Mouse (Mus musculus): ENCODE data around the gene Sez6l. TPM values are rescaled to one million over a fixed set of nuclear protein-coding genes. Genes with fewer than 3 reads are reported as not detected.

Gene Sez6l
- polyA plus RNA-seq, 1 experiment from 2014 or later: 0.31 TPM

GRCm38 (mm10) chr5:112532894-112533293 lies 44.1 kb downstream of the Sez6l start:
- Histone ChIP-seq H3K9ac (ENCODE audit: low read length) (no peak overlapping the region), H3K27ac (replicated peaks in 1 of 2; ENCODE audit: control insufficient read depth in 1 of 2, insufficient read depth in 1 of 2, low read depth in 2 of 2, low read length in 2 of 2) (no peak overlapping the region), H3K4me1 (ENCODE audit: control insufficient read depth in 2 of 2, insufficient read depth in 2 of 2, low read length in 2 of 2) (peaks cover 4 to 5% of the 10 kb centered on the region in 2 experiments; a peak in 2 of 4 replicates), H3K36me3 (ENCODE audit: control insufficient read depth, insufficient read depth, low read length) (no peaks in the 10 kb centered on the region), H3K4me2 (ENCODE audit: low read length) (no peak overlapping the region), H3K27me3 (ENCODE audit: control insufficient read depth, insufficient read depth, low read length) (peaks cover 33% of the 10 kb centered on the region), H3K4me3 (ENCODE audit: control insufficient read depth in 1 of 2, insufficient read depth in 1 of 2, low read depth in 1 of 2, low read length in 2 of 2) (no peak overlapping the region), H3K9me3 (ENCODE audit: control insufficient read depth, low read length) (peaks cover 5% of the 10 kb centered on the region)
- ATAC-seq (ENCODE audit: insufficient number of reproducible peaks, insufficient read depth, low FRiP score, low read depth): no peak
- 57% methylated on average over 5 of the region's 5 CpGs for WGBS

- no peak overlapping the region for H3K9ac ChIP-seq (ENCODE audit: low read length)
- H3K4me2 ChIP-seq (ENCODE audit: low read length): no peak overlapping the region
- 64% methylated on average over 8 of the region's 8 CpGs for WGBS
- peaks cover 4 to 5% of the 10 kb centered on the region in 2 experiments; a peak in 2 of 4 replicates for H3K4me1 ChIP-seq (ENCODE audit: control insufficient read depth in 2 of 2, insufficient read depth in 2 of 2, low read length in 2 of 2)
- H3K4me3 ChIP-seq (ENCODE audit: control insufficient read depth in 1 of 2, insufficient read depth in 1 of 2, low read depth in 1 of 2, low read length in 2 of 2): no peak overlapping the region
- H3K36me3 ChIP-seq (ENCODE audit: control insufficient read depth, insufficient read depth, low read length): no peaks in the 10 kb centered on the region
- no peak overlapping the region for H3K27ac ChIP-seq (replicated peaks in 1 of 2; ENCODE audit: control insufficient read depth in 1 of 2, insufficient read depth in 1 of 2, low read depth in 2 of 2, low read length in 2 of 2)
- peaks cover 5% of the 10 kb centered on the region for H3K9me3 ChIP-seq (ENCODE audit: control insufficient read depth, low read length)
- ATAC-seq (ENCODE audit: insufficient number of reproducible peaks, insufficient read depth, low FRiP score, low read depth): no peak
- peaks cover 31% of the 10 kb centered on the region for H3K27me3 ChIP-seq (ENCODE audit: control insufficient read depth, insufficient read depth, low read length)
These were observed 44.8 kb downstream of the Sez6l start for GRCm38 (mm10) chr5:112532210-112532609.

- WGBS: 62% methylated on average over 8 of the region's 8 CpGs
- H3K4me3 ChIP-seq (ENCODE audit: control insufficient read depth in 1 of 2, insufficient read depth in 1 of 2, low read depth in 1 of 2, low read length in 2 of 2): no peak overlapping the region
- ATAC-seq (ENCODE audit: insufficient number of reproducible peaks, insufficient read depth, low FRiP score, low read depth): no peak
- peaks cover 11 to 13% of the 10 kb centered on the region in 2 experiments for H3K4me1 ChIP-seq (ENCODE audit: control insufficient read depth in 2 of 2, insufficient read depth in 2 of 2, low read length in 2 of 2)
- H3K9ac ChIP-seq (ENCODE audit: low read length): no peak overlapping the region
- H3K27me3 ChIP-seq (ENCODE audit: control insufficient read depth, insufficient read depth, low read length): peaks cover 28% of the 10 kb centered on the region
- no peak overlapping the region for H3K4me2 ChIP-seq (ENCODE audit: low read length)
- no peak overlapping the region for H3K27ac ChIP-seq (replicated peaks in 1 of 2; ENCODE audit: control insufficient read depth in 1 of 2, insufficient read depth in 1 of 2, low read depth in 2 of 2, low read length in 2 of 2)
- no peaks in the 10 kb centered on the region for H3K36me3 ChIP-seq (ENCODE audit: control insufficient read depth, insufficient read depth, low read length)
- H3K9me3 ChIP-seq (ENCODE audit: control insufficient read depth, low read length): peaks cover 5% of the 10 kb centered on the region
These were observed 45.9 kb downstream of the Sez6l start for GRCm38 (mm10) chr5:112531111-112531510.

DNA sequence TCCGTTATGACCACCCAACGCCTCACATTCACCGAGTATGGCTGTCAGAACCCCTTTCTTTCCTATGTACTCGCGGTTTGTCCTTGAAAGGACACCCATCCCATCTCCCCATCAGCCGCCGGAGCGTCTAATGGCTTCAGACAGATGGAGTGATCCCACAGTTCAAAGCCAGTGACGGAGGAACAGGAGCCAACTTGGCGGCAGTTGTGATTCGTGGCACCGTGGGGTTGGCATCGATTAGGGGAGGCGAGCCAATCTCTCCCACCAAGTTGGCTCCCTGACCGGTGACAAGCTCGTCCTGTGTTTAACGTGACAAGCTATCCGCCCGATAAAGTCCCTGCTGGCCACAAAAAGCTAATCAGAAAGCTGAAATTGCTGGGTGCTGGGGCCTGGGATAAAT lies 50.0 kb downstream of the Sez6l start:
- Histone ChIP-seq H3K36me3 (ENCODE audit: control insufficient read depth, insufficient read depth, low read length) (no peaks in the 10 kb centered on the region), H3K27me3 (ENCODE audit: control insufficient read depth, insufficient read depth, low read length) (peaks cover 9% of the 10 kb centered on the region; the same call in 1 of the 2 replicates), H3K9me3 (ENCODE audit: control insufficient read depth, low read length) (no peaks in the 10 kb centered on the region), H3K27ac (replicated peaks in 1 of 2; ENCODE audit: control insufficient read depth in 1 of 2, insufficient read depth in 1 of 2, low read depth in 2 of 2, low read length in 2 of 2) (no peak overlapping the region), H3K4me3 (ENCODE audit: control insufficient read depth in 1 of 2, insufficient read depth in 1 of 2, low read depth in 1 of 2, low read length in 2 of 2) (no peak overlapping the region), H3K4me1 (ENCODE audit: control insufficient read depth in 2 of 2, insufficient read depth in 2 of 2, low read length in 2 of 2) (peaks cover 21 to 22% of the 10 kb centered on the region in 2 experiments), H3K9ac (ENCODE audit: low read length) (no peak overlapping the region), H3K4me2 (ENCODE audit: low read length) (no peak overlapping the region)
- no peak for ATAC-seq (ENCODE audit: insufficient number of reproducible peaks, insufficient read depth, low FRiP score, low read depth)
- 76% methylated on average over 19 of the region's 19 CpGs for WGBS

- peaks cover 22 to 25% of the 10 kb centered on the region in 2 experiments for H3K4me1 ChIP-seq (ENCODE audit: control insufficient read depth in 2 of 2, insufficient read depth in 2 of 2, low read length in 2 of 2)
- no peak overlapping the region for H3K4me2 ChIP-seq (ENCODE audit: low read length)
- no peak overlapping the region for H3K4me3 ChIP-seq (ENCODE audit: control insufficient read depth in 1 of 2, insufficient read depth in 1 of 2, low read depth in 1 of 2, low read length in 2 of 2)
- H3K36me3 ChIP-seq (ENCODE audit: control insufficient read depth, insufficient read depth, low read length): no peaks in the 10 kb centered on the region
- peaks cover 10% of the 10 kb centered on the region for H3K27me3 ChIP-seq (ENCODE audit: control insufficient read depth, insufficient read depth, low read length)
- H3K9ac ChIP-seq (ENCODE audit: low read length): no peak overlapping the region
- WGBS: 57% methylated on average over 7 of the region's 7 CpGs
- H3K27ac ChIP-seq (replicated peaks in 1 of 2; ENCODE audit: control insufficient read depth in 1 of 2, insufficient read depth in 1 of 2, low read depth in 2 of 2, low read length in 2 of 2): no peak overlapping the region
- H3K9me3 ChIP-seq (ENCODE audit: control insufficient read depth, low read length): no peaks in the 10 kb centered on the region
- ATAC-seq (ENCODE audit: insufficient number of reproducible peaks, insufficient read depth, low FRiP score, low read depth): peak; percentile 19; the same call in 1 of the 2 replicates
These were observed 50.5 kb downstream of the Sez6l start for GRCm38 (mm10) chr5:112526435-112526834.

GRCm38 (mm10) chr5:112525980-112526379 lies 51.0 kb downstream of the Sez6l start:
- Histone ChIP-seq H3K36me3 (ENCODE audit: control insufficient read depth, insufficient read depth, low read length) (no peaks in the 10 kb centered on the region), H3K9me3 (ENCODE audit: control insufficient read depth, low read length) (no peaks in the 10 kb centered on the region), H3K27ac (replicated peaks in 1 of 2; ENCODE audit: control insufficient read depth in 1 of 2, insufficient read depth in 1 of 2, low read depth in 2 of 2, low read length in 2 of 2) (no peak overlapping the region), H3K4me1 (ENCODE audit: control insufficient read depth in 2 of 2, insufficient read depth in 2 of 2, low read length in 2 of 2) (peaks cover 22 to 27% of the 10 kb centered on the region in 2 experiments), H3K9ac (ENCODE audit: low read length) (no peak overlapping the region), H3K4me2 (ENCODE audit: low read length) (no peak overlapping the region), H3K4me3 (ENCODE audit: control insufficient read depth in 1 of 2, insufficient read depth in 1 of 2, low read depth in 1 of 2, low read length in 2 of 2) (no peak overlapping the region), H3K27me3 (ENCODE audit: control insufficient read depth, insufficient read depth, low read length) (peaks cover 11% of the 10 kb centered on the region)
- ATAC-seq (ENCODE audit: insufficient number of reproducible peaks, insufficient read depth, low FRiP score, low read depth): no peak
- WGBS: 85% methylated on average over 3 of the region's 3 CpGs

GRCm38 (mm10) chr5:112525271-112525670 lies 51.7 kb downstream of the Sez6l start:
- no peak for ATAC-seq (ENCODE audit: insufficient number of reproducible peaks, insufficient read depth, low FRiP score, low read depth)
- H3K27me3 ChIP-seq (ENCODE audit: control insufficient read depth, insufficient read depth, low read length): peaks cover 8% of the 10 kb centered on the region
- no peak overlapping the region for H3K9ac ChIP-seq (ENCODE audit: low read length)
- peaks cover 22 to 30% of the 10 kb centered on the region in 2 experiments for H3K4me1 ChIP-seq (ENCODE audit: control insufficient read depth in 2 of 2, insufficient read depth in 2 of 2, low read length in 2 of 2)
- H3K27ac ChIP-seq (replicated peaks in 1 of 2; ENCODE audit: control insufficient read depth in 1 of 2, insufficient read depth in 1 of 2, low read depth in 2 of 2, low read length in 2 of 2): no peak overlapping the region
- WGBS: 16% methylated on average over 5 of the region's 5 CpGs
- no peak overlapping the region for H3K4me2 ChIP-seq (ENCODE audit: low read length)
- no peaks in the 10 kb centered on the region for H3K9me3 ChIP-seq (ENCODE audit: control insufficient read depth, low read length)
- no peak overlapping the region for H3K4me3 ChIP-seq (ENCODE audit: control insufficient read depth in 1 of 2, insufficient read depth in 1 of 2, low read depth in 1 of 2, low read length in 2 of 2)
- H3K36me3 ChIP-seq (ENCODE audit: control insufficient read depth, insufficient read depth, low read length): no peaks in the 10 kb centered on the region

DNA sequence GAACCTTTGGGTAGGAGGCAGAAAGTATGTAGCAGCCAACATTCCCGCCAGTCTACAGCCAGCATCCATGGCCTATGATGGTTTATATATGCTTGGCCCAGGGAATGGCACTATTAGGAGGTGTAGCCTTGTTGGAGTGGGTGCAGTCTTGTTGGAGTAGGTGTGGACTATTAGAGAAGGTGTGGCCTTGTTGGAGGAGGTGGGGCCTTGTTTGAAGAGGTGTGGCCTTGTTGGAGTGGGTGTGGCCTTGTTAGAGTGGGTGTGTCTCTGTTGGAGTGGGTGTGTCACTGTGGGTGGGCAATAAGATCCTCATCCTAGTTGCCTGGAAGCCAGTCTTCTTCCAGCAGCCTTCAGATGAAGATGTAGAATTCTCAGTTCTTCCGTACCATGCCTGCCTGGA lies 53.2 kb downstream of the Sez6l start:
- Histone ChIP-seq H3K9me3 (ENCODE audit: control insufficient read depth, low read length) (no peaks in the 10 kb centered on the region), H3K4me3 (ENCODE audit: control insufficient read depth in 1 of 2, insufficient read depth in 1 of 2, low read depth in 1 of 2, low read length in 2 of 2) (no peak overlapping the region), H3K27me3 (ENCODE audit: control insufficient read depth, insufficient read depth, low read length) (peaks cover 8% of the 10 kb centered on the region), H3K27ac (replicated peaks in 1 of 2; ENCODE audit: control insufficient read depth in 1 of 2, insufficient read depth in 1 of 2, low read depth in 2 of 2, low read length in 2 of 2) (no peak overlapping the region), H3K4me1 (ENCODE audit: control insufficient read depth in 2 of 2, insufficient read depth in 2 of 2, low read length in 2 of 2) (peaks cover 22 to 30% of the 10 kb centered on the region in 2 experiments), H3K9ac (ENCODE audit: low read length) (no peak overlapping the region), H3K4me2 (ENCODE audit: low read length) (no peak overlapping the region), H3K36me3 (ENCODE audit: control insufficient read depth, insufficient read depth, low read length) (no peaks in the 10 kb centered on the region)
- no peak for ATAC-seq (ENCODE audit: insufficient number of reproducible peaks, insufficient read depth, low FRiP score, low read depth)
- WGBS: 97% methylated on average over 2 of the region's 2 CpGs

Data from heart, embryonic 14.5 days (tissue).